Mouse (Mus musculus) kidney, embryonic 16.5 days (tissue): ENCODE data around the gene Msi2. TPM values are rescaled to one million over a fixed set of nuclear protein-coding genes. Genes with fewer than 3 reads are reported as not detected.

Source experiments
- ATAC-seq: fragments of 200-750 bp; cut with Nextera tagmentation; 2 replicates; pipeline ENCODE4 v1.8.0; 2017; ENCODE audit warnings: moderate TSS enrichment; ENCODE audit not compliant: low FRiP score, low TSS enrichment
- H3K27ac ChIP-seq: fragments of 300-500 bp; sonication (generic); 2 replicates; pipeline ENCODE4 v1.5.1; 2014; ENCODE audit warnings: low read length
- H3K27me3 ChIP-seq: fragments of 300-500 bp; sonication (generic); 2 replicates; pipeline ENCODE4 v1.6.1; 2014; ENCODE audit warnings: low read length, control low read depth, mixed read lengths; ENCODE audit not compliant: insufficient read depth
- H3K36me3 ChIP-seq: fragments of 300-500 bp; sonication (generic); 2 replicates; pipeline ENCODE4 v1.6.1; 2014; ENCODE audit warnings: low read length, control low read depth, mixed read lengths; ENCODE audit not compliant: insufficient read depth
- H3K4me1 ChIP-seq: fragments of 300-500 bp; sonication (generic); 2 replicates; pipeline ENCODE4 v1.6.1; 2014; ENCODE audit warnings: low read length, control low read depth, mixed read lengths; ENCODE audit not compliant: insufficient read depth
- H3K4me2 ChIP-seq: fragments of 300-500 bp; sonication (generic); replicated peaks from 2 replicates; pipeline ENCODE4 v1.6.1; 2014; ENCODE audit warnings: low read depth, low read length
- H3K4me3 ChIP-seq: fragments of 300-500 bp; sonication (generic); 2 replicates; pipeline ENCODE4 v1.5.1; 2014; ENCODE audit warnings: mild to moderate bottlenecking, low read length
- H3K9ac ChIP-seq: fragments of 300-500 bp; sonication (generic); replicated peaks from 2 replicates; pipeline ENCODE4 v1.6.1; 2014; ENCODE audit warnings: low read length
- H3K9me3 ChIP-seq: fragments of 300-500 bp; sonication (generic); 2 replicates; pipeline ENCODE4 v1.6.1; 2016; ENCODE audit warnings: low read length, control low read depth
- WGBS: fragments of 180-500 bp; shearing (Covaris S2); extraction: QIAGEN DNeasy Blood & Tissue Kit; methylation state at CpG from one replicate; pipeline ENCODE4 v1.1.7; 2014; 5-methylcytosine and 5-hydroxymethylcytosine counted together
- polyA plus RNA-seq: library from polyadenylated mRNA; unstranded; fragments of >200 nt; fragmentation: Nextera tagmentation; extraction: Ambion mirVana; gene quantifications from 2 replicates; pipeline ENCODE4 v1.2.1, GENCODE M21; 2015

Msi2 gene
- polyA plus RNA-seq, 1 experiment from 2014 or later = 24.3 TPM

GRCm38 (mm10) chr11:88572461-88572860 lies 145.9 kb downstream of the Msi2 start:
- 59% methylated on average over 11 of the region's 11 CpGs for WGBS
- no peaks in the 10 kb centered on the region for H3K27me3 ChIP-seq
- H3K9ac ChIP-seq = no peak overlapping the region
- no peaks in the 10 kb centered on the region for H3K9me3 ChIP-seq
- H3K4me3 ChIP-seq = no peak overlapping the region
- no peak overlapping the region for H3K4me2 ChIP-seq
- ATAC-seq = no peak
- H3K27ac ChIP-seq = no peak overlapping the region
- peaks cover 3% of the 10 kb centered on the region; the same call in 1 of the 2 replicates for H3K36me3 ChIP-seq
- peaks cover 54% of the 10 kb centered on the region for H3K4me1 ChIP-seq

- Histone ChIP-seq H3K9me3 (no peaks in the 10 kb centered on the region), H3K36me3 (peaks cover 3% of the 10 kb centered on the region; the same call in 1 of the 2 replicates), H3K27ac (no peak overlapping the region), H3K4me2 (no peak overlapping the region), H3K9ac (no peak overlapping the region), H3K4me1 (peaks cover 37% of the 10 kb centered on the region), H3K27me3 (no peaks in the 10 kb centered on the region), H3K4me3 (no peak overlapping the region)
- no peak for ATAC-seq
- 85% methylated on average over 6 of the region's 6 CpGs for WGBS
Observed at GRCm38 (mm10) chr11:88570715-88571202, 147.6 kb downstream of the Msi2 start.

GRCm38 (mm10) chr11:88566613-88567606 lies 151.4 kb downstream of the Msi2 start:
- 82% methylated on average over 20 of the region's 20 CpGs for WGBS
- no peak for ATAC-seq
- H3K4me3 ChIP-seq = no peak overlapping the region
- H3K27ac ChIP-seq = no peak overlapping the region
- no peak overlapping the region for H3K4me2 ChIP-seq
- no peaks in the 10 kb centered on the region for H3K27me3 ChIP-seq
- no peaks in the 10 kb centered on the region for H3K9me3 ChIP-seq
- H3K4me1 ChIP-seq = peaks cover 12% of the 10 kb centered on the region
- H3K9ac ChIP-seq = no peak overlapping the region; the same call in 1 of the 2 replicates
- H3K36me3 ChIP-seq = peaks cover 3% of the 10 kb centered on the region; the same call in 1 of the 2 replicates

GRCm38 (mm10) chr11:88564810-88565209 lies 153.5 kb downstream of the Msi2 start:
- no peak for ATAC-seq
- H3K9me3 ChIP-seq = no peaks in the 10 kb centered on the region
- no peaks in the 10 kb centered on the region; the same call in 1 of the 2 replicates for H3K36me3 ChIP-seq
- H3K9ac ChIP-seq = no peak overlapping the region
- H3K4me2 ChIP-seq = no peak overlapping the region
- no peak overlapping the region for H3K4me3 ChIP-seq
- peaks cover 28% of the 10 kb centered on the region for H3K4me1 ChIP-seq
- WGBS = 64% methylated on average over 7 of the region's 7 CpGs
- H3K27ac ChIP-seq = no peak overlapping the region
- no peaks in the 10 kb centered on the region for H3K27me3 ChIP-seq

- H3K27ac ChIP-seq = no peak overlapping the region
- no peaks in the 10 kb centered on the region for H3K27me3 ChIP-seq
- 73% methylated on average over 5 of the region's 5 CpGs for WGBS
- no peak overlapping the region for H3K4me2 ChIP-seq
- H3K9me3 ChIP-seq = no peaks in the 10 kb centered on the region
- no peak overlapping the region for H3K9ac ChIP-seq
- no peak for ATAC-seq
- H3K4me1 ChIP-seq = peaks cover 29% of the 10 kb centered on the region
- H3K4me3 ChIP-seq = no peak overlapping the region
- no peaks in the 10 kb centered on the region; the same call in 1 of the 2 replicates for H3K36me3 ChIP-seq
Observed at GRCm38 (mm10) chr11:88564363-88564762, 153.9 kb downstream of the Msi2 start.

- Histone ChIP-seq H3K9ac (0 out of 2 replicates have a peak overlapping the region, but pooled peaks have one; percentile 17), H3K27me3 (no peaks in the 10 kb centered on the region), H3K9me3 (no peaks in the 10 kb centered on the region), H3K4me3 (no peak overlapping the region), H3K36me3 (no peaks in the 10 kb centered on the region; the same call in 1 of the 2 replicates), H3K27ac (peak overlapping the region; percentile 90), H3K4me2 (no peak overlapping the region), H3K4me1 (peaks cover 57% of the 10 kb centered on the region)
- 6% methylated on average over 6 of the region's 6 CpGs for WGBS
- ATAC-seq = peak; percentile 62
Observed at GRCm38 (mm10) chr11:88561191-88561590, 157.1 kb downstream of the Msi2 start.

GRCm38 (mm10) chr11:88560634-88561033 lies 157.7 kb downstream of the Msi2 start:
- no peak overlapping the region for H3K4me3 ChIP-seq
- no peaks in the 10 kb centered on the region; the same call in 1 of the 2 replicates for H3K36me3 ChIP-seq
- ATAC-seq = no peak
- WGBS = 74% methylated on average over 9 of the region's 9 CpGs
- no peaks in the 10 kb centered on the region for H3K9me3 ChIP-seq
- H3K4me1 ChIP-seq = peaks cover 62% of the 10 kb centered on the region
- no peak overlapping the region for H3K4me2 ChIP-seq
- H3K27me3 ChIP-seq = no peaks in the 10 kb centered on the region
- 0 out of 2 replicates have a peak overlapping the region, but pooled peaks have one; percentile 17 for H3K9ac ChIP-seq
- H3K27ac ChIP-seq = peak overlapping the region; percentile 90

- Histone ChIP-seq H3K4me3 (no peak overlapping the region), H3K27ac (peak overlapping the region; percentile 81), H3K9ac (0 out of 2 replicates have a peak overlapping the region, but pooled peaks have one; percentile 4), H3K9me3 (no peaks in the 10 kb centered on the region), H3K36me3 (no peaks in the 10 kb centered on the region; the same call in 1 of the 2 replicates), H3K4me1 (peaks cover 74% of the 10 kb centered on the region), H3K27me3 (no peaks in the 10 kb centered on the region), H3K4me2 (no peak overlapping the region)
- ATAC-seq = no peak
- WGBS = 28% methylated on average over 10 of the region's 10 CpGs
Observed at GRCm38 (mm10) chr11:88559365-88559970, 158.8 kb downstream of the Msi2 start.

GRCm38 (mm10) chr11:88558731-88559130 lies 159.6 kb downstream of the Msi2 start:
- 69% methylated on average over 4 of the region's 4 CpGs for WGBS
- ATAC-seq = no peak
- no peak overlapping the region for H3K9ac ChIP-seq

More at GRCm38 (mm10) chr11:88558731-88559130, 159.6 kb downstream of the Msi2 start:
- Histone ChIP-seq H3K4me1 (peaks cover 81% of the 10 kb centered on the region), H3K27me3 (no peaks in the 10 kb centered on the region), H3K4me2 (no peak overlapping the region), H3K36me3 (no peaks in the 10 kb centered on the region; the same call in 1 of the 2 replicates), H3K4me3 (no peak overlapping the region), H3K27ac (peak overlapping the region; percentile 81), H3K9me3 (no peaks in the 10 kb centered on the region)
